Mouse (Mus musculus) left cerebral cortex, adult 2 months (tissue): ENCODE measurements around the gene Ggt6. TPM values are rescaled to one million over a fixed set of nuclear protein-coding genes. Genes with fewer than 3 reads are reported as not detected.

Experiments used
- DNase-seq, 2 experiments: peaks; one replicate each; pipeline ENCODE4 v3.0.0; 2021 to 2022; ENCODE audit warnings: low spot score in 2 of 2, mixed read lengths in 1 of 2; ENCODE audit errors: extremely low spot score in 1 of 2
- H3K27ac ChIP-seq: fragments of 200-600 bp; 2 replicates; pipeline ENCODE4 v1.8.1; 2022
- H3K4me3 ChIP-seq: fragments of 200-600 bp; 2 replicates; pipeline ENCODE4 v1.8.1; 2022
- CTCF ChIP-seq: fragments of 200-600 bp; IDR thresholded peaks from 2 replicates; pipeline ENCODE4 v1.8.1; 2022; ENCODE audit warnings: antibody characterized with exemption, mild to moderate bottlenecking, moderate library complexity
- intact Hi-C: fragments of 180-260 bp; cut with DNase I; formaldehyde crosslinking; loops from one replicate; pipeline ENCODE4 v1.15.1; 2025
- microRNA-seq, 2 experiments: library from miRNA; unstranded; fragments of <30 nt; microRNA quantifications; one replicate each; pipeline ENCODE4 v1.2.0; 2021
- total RNA-seq, 2 experiments: library from RNA; stranded (reverse); gene quantifications; 2 replicates each; pipeline ENCODE4 v1.2.3; 2021

Ggt6 gene
- total RNA-seq, 2 experiments from 2014 or later: 0.18 to 0.37 TPM

GRCm38 (mm10) chr11:72485157-72485556 lies 49.8 kb downstream of the Ggt6 start:
- Histone ChIP-seq H3K27ac (no peak overlapping the region), H3K4me3 (no peak overlapping the region)
- no peak for DNase-seq
- intact Hi-C loops: no loop called here
- no peak for TF ChIP-seq CTCF

DNA sequence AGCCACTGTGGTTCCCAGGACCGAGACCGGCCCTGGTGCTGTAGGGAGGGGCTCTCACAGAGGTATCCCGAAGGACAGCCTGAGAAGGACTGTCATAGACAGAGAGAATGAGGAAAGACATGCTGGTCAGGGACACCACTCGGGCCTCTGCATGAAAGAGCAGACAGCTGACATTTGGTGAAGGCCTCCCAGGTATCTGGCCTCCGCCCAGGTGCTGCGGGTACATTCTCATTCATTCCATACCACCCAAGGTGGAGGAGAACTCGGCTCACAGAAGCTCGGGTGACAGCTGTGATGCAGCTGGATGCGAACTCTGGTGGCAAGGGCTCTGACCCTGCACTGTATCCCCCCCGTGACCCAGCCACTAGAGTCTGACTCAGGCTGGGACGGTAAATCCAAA lies 50.6 kb downstream of the Ggt6 start:
- Histone ChIP-seq H3K27ac (no peak overlapping the region), H3K4me3 (no peak overlapping the region)
- intact Hi-C loops: no loop called here
- no peak for DNase-seq
- TF ChIP-seq CTCF: no peak

DNA sequence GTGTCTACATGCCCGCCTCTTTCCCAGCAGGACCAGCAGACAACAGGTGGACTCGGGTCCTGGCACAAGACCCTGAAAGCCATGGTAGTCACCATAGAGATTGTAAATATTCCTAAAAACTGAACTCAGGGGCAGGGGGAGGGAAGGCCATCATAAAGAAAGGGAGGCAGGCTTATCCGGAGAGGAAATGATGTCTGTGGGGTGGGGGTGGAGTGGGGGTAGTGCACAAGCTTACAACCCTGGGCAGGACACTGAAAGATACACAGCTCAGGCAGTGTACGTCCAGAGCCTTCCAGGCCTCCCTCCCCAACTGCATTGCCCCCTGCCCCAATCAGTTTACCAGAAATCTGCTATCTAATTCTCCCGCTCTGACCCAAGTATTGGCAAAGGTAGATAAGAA lies 51.8 kb downstream of the Ggt6 start:
- Histone ChIP-seq H3K27ac (no peak overlapping the region), H3K4me3 (peak overlapping the region; percentile 94; the same call in 1 of the 2 replicates)
- TF ChIP-seq CTCF: no peak
- no peak for DNase-seq
- intact Hi-C loops: no loop called here

- no peak for TF ChIP-seq CTCF
- no peak for DNase-seq
- peak overlapping the region; percentile 94 for H3K4me3 ChIP-seq
- intact Hi-C loops: no loop called here
- H3K27ac ChIP-seq: no peak overlapping the region
These were observed 52.4 kb downstream of the Ggt6 start for GRCm38 (mm10) chr11:72487739-72488138.

Small RNAs within 50 kb of the gene (microRNA-seq; reads per million reads assigned to microRNA genes)
- 0 reads per million in 2 experiments for gene Mir6338

Other genes with a start within 250 kb of the Ggt6 start
- 10 to 100 TPM; 14.5 to 15.1 TPM for gene Gm43951, start 228.7 kb upstream of the Ggt6 start, total RNA-seq
- 10 to 100 TPM; 30.5 to 39.7 TPM for gene 4933427D14Rik, start 228.1 kb upstream of the Ggt6 start, total RNA-seq
- gene Txndc17, start 228.0 kb upstream of the Ggt6 start, total RNA-seq: 10 to 100 TPM; 30.3 to 34.9 TPM
- 10 to 100 TPM; 15.9 to 18.0 TPM for gene Med31, start 219.9 kb upstream of the Ggt6 start, total RNA-seq
- 10 to 100 TPM; 15.0 to 22.3 TPM for gene Slc13a5, start 168.3 kb upstream of the Ggt6 start, total RNA-seq
- gene Xaf1, start 133.9 kb upstream of the Ggt6 start, total RNA-seq: 1 to 10 TPM; 3.8 to 5.2 TPM
- not detected for gene Fbxo39, start 121.1 kb upstream of the Ggt6 start, total RNA-seq
- gene Tekt1, start 73.1 kb upstream of the Ggt6 start, total RNA-seq: 1 to 10 TPM; 2.3 to 3.6 TPM
- 1 to 10 TPM in 1 of 2 experiments, under 1 TPM in 1; 0.33 to 1.2 TPM for gene Smtnl2, start 23.8 kb upstream of the Ggt6 start, total RNA-seq
- gene Mybbp1a, start 5.8 kb downstream of the Ggt6 start, total RNA-seq: 10 to 100 TPM; 53.2 to 55.0 TPM
- 10 to 100 TPM; 68.2 to 70.6 TPM for gene Spns2, start 54.4 kb downstream of the Ggt6 start, total RNA-seq
- under 1 TPM; 0.38 to 0.47 TPM for gene Spns3, start 115.0 kb downstream of the Ggt6 start, total RNA-seq
- 10 to 100 TPM; 51.2 to 52.2 TPM for gene Ube2g1, start 171.8 kb downstream of the Ggt6 start, total RNA-seq